Mouse (Mus musculus) limb, embryonic 10.5 days (tissue): ENCODE data around the gene Cmya5. TPM values are rescaled to one million over a fixed set of nuclear protein-coding genes. Genes with fewer than 3 reads are reported as not detected.

ENCODE experiments used
- polyA plus RNA-seq: library from polyadenylated mRNA; unstranded; fragments of >200 nt; fragmentation: Nextera tagmentation; extraction: Ambion mirVana; gene quantifications from 2 replicates; pipeline ENCODE4 v1.2.1, GENCODE M21; 2016

Gene Cmya5
- polyA plus RNA-seq, 1 experiment from 2014 or later, result 0.01 TPM

Other genes starting within 250 kb of the Cmya5 start
- 67.6 and 76.8 TPM in 2 replicates for gene Tent2, start 47.7 kb upstream of the Cmya5 start, polyA plus RNA-seq
- gene Homer1, start 154.9 kb upstream of the Cmya5 start, polyA plus RNA-seq, result 9.2 and 9.6 TPM in 2 replicates